Mouse (Mus musculus) liver, adult 2 months (tissue): ENCODE data around the gene Csf3r. TPM values are rescaled to one million over a fixed set of nuclear protein-coding genes. Genes with fewer than 3 reads are reported as not detected.

Experiments used
- DNase-seq: peaks from one replicate; pipeline ENCODE4 v3.0.0-alpha.2; 2011; ENCODE audit warnings: low read depth, low spot score; ENCODE audit errors: extremely low read depth
- H3K27ac ChIP-seq: fragments of 200-500 bp; replicated peaks from 2 replicates; pipeline ENCODE4 v1.5.1; 2012; ENCODE audit warnings: low read depth, mild to moderate bottlenecking, control low read depth, inconsistent platforms, low read length; ENCODE audit not compliant: insufficient read depth
- H3K27me3 ChIP-seq: fragments of 200-500 bp; 2 replicates; pipeline ENCODE4 v1.6.1; 2012; ENCODE audit warnings: mild to moderate bottlenecking, moderate library complexity, low read length, inconsistent platforms; ENCODE audit not compliant: control insufficient read depth, insufficient read depth
- H3K36me3 ChIP-seq: fragments of 200-500 bp; 2 replicates; pipeline ENCODE4 v1.6.1; 2012; ENCODE audit warnings: low read length, inconsistent platforms; ENCODE audit not compliant: control insufficient read depth, insufficient read depth
- H3K4me1 ChIP-seq: fragments of 200-500 bp; 2 replicates; pipeline ENCODE4 v1.6.1; 2011; ENCODE audit warnings: low read length; ENCODE audit not compliant: control insufficient read depth, insufficient read depth
- H3K4me3 ChIP-seq: fragments of 200-500 bp; 2 replicates; pipeline ENCODE4 v1.5.1; 2011; ENCODE audit warnings: low read depth, mild to moderate bottlenecking, control low read depth, low read length, moderate library complexity; ENCODE audit not compliant: insufficient read depth
- H3K79me2 ChIP-seq: fragments of 200-500 bp; 2 replicates; pipeline ENCODE4 v1.6.1; 2012; ENCODE audit warnings: inconsistent platforms, mild to moderate bottlenecking, low read length, moderate library complexity; ENCODE audit not compliant: control insufficient read depth, insufficient read depth
- H3K9ac ChIP-seq: fragments of 200-500 bp; 2 replicates; pipeline ENCODE4 v1.6.1; 2012; ENCODE audit warnings: low read depth, mild to moderate bottlenecking, control low read depth, inconsistent platforms, low read length
- CTCF ChIP-seq: fragments of 200-500 bp; IDR thresholded peaks from 2 replicates; pipeline ENCODE4 v1.5.1; 2011; ENCODE audit warnings: low read depth, low read length, control low read depth
- POLR2A ChIP-seq: fragments of 200-500 bp; IDR thresholded peaks from 2 replicates; pipeline ENCODE4 v1.6.1; 2011; ENCODE audit warnings: low read length, control low read depth; ENCODE audit not compliant: insufficient read depth; ENCODE audit errors: extremely low read depth
- WGBS: fragments of 180-500 bp; shearing (Covaris S2); methylation state at CpG from one replicate; pipeline ENCODE4 v1.1.7; 2018; 5-methylcytosine and 5-hydroxymethylcytosine counted together
- polyA plus RNA-seq: library from polyadenylated mRNA; depleted of rRNA; stranded (reverse); fragments of >200 nt; gene quantifications from 2 replicates; pipeline ENCODE4 v1.2.3, GENCODE M21; 2012
- total RNA-seq: library from RNA; depleted of rRNA; stranded (reverse); fragments of >200 nt; gene quantifications from 2 replicates; pipeline ENCODE4 v1.2.3, GENCODE M21; 2014

Csf3r gene
- total and polyA plus RNA-seq, 2 experiments: 0.37 to 2.9 TPM

- Histone ChIP-seq H3K27ac (no peak overlapping the region), H3K4me3 (no peak overlapping the region), H3K79me2 (no peaks in the 10 kb centered on the region), H3K36me3 (no peaks in the 10 kb centered on the region), H3K27me3 (no peaks in the 10 kb centered on the region), H3K9ac (no peak overlapping the region), H3K4me1 (no peaks in the 10 kb centered on the region)
- 37% methylated on average over 7 of the region's 7 CpGs for WGBS
- DNase-seq: peak; percentile 14
- no peak for TF ChIP-seq POLR2A
- peak; percentile 87 for TF ChIP-seq CTCF
Observed at GRCm38 (mm10) chr4:125990143-125990542, 34.2 kb upstream of the Csf3r start.

DNA sequence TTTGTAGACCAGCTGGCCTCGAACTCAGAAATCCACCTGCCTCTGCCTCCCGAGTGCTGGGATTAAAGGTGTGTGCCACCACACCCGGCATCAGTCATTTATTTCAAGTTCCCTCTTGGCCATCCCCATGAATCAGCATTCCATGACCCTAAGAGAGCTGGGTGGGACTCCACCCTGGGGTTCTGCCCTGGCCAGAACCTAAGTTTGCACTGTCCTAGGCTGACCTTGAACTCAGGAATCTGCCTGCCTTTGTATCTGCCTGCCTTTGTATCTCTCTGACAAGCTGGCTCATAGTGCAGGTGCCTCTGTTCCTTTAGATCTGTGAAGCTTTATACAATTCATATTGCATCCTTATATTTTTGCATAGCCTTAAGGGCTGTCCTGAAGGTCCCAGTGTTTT, 32.1 kb upstream of the Csf3r start:
- DNase-seq: no peak
- 62% methylated on average over 3 of the region's 3 CpGs for WGBS
- TF ChIP-seq POLR2A (no peak), CTCF (no peak)

DNA sequence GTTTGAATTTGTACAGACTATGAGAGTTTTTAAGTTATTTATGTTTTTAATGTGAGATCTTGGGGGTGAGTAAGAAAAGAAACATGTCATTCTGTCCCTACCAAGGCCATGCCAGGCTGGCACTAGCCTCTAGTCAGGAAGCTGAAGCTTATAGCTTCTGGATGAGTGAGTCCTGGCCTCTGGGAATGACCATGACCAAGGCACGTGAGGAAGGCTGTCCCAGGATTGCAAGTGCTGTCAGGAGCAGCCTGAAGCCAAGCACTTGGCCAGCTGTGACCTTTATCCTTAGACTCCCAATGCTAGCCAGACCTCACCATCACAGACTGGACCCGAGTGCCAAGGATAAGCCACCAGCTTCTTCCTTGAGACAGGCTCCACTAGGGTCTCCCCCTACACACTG, 31.4 kb upstream of the Csf3r start:
- DNase-seq: no peak
- H3K79me2 ChIP-seq: no peaks in the 10 kb centered on the region
- no peaks in the 10 kb centered on the region for H3K4me1 ChIP-seq
- WGBS: 41% methylated on average over 2 of the region's 2 CpGs
- TF ChIP-seq CTCF (no peak), POLR2A (no peak)
- H3K4me3 ChIP-seq: no peak overlapping the region
- no peaks in the 10 kb centered on the region for H3K27me3 ChIP-seq
- H3K9ac ChIP-seq: no peak overlapping the region
- no peaks in the 10 kb centered on the region for H3K36me3 ChIP-seq
- H3K27ac ChIP-seq: no peak overlapping the region

More for the DNA sequence above, 32.1 kb upstream of the Csf3r start:
- Histone ChIP-seq H3K4me1 (no peaks in the 10 kb centered on the region), H3K36me3 (no peaks in the 10 kb centered on the region), H3K27me3 (no peaks in the 10 kb centered on the region), H3K79me2 (no peaks in the 10 kb centered on the region), H3K27ac (no peak overlapping the region), H3K4me3 (no peak overlapping the region), H3K9ac (no peak overlapping the region)

DNA sequence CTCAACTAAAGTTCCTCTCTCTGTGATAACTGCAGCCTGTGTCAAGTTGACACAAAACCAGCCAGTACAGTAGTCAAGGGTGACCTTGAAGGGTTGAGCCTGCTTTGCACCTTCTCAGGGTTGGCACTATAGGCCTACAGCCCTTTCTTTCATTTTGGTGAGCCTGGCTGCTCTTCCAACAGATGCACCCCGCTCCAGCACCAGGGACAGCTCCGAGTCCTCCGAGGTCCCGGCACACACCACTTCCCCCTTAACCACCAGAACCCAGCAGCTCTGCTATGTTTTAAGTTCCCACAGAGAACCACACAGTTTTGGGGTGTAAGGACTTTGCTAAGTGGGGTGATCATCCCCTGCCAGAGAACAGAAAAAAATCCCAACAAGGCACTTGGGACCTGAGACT, 27.8 kb upstream of the Csf3r start:
- DNase-seq: no peak
- TF ChIP-seq POLR2A (no peak), CTCF (no peak)
- no peak overlapping the region for H3K27ac ChIP-seq

GRCm38 (mm10) chr4:125997826-125998225, 26.5 kb upstream of the Csf3r start:
- Histone ChIP-seq H3K4me1 (no peaks in the 10 kb centered on the region), H3K9ac (no peak overlapping the region), H3K4me3 (no peak overlapping the region), H3K79me2 (no peaks in the 10 kb centered on the region), H3K36me3 (no peaks in the 10 kb centered on the region), H3K27ac (no peak overlapping the region), H3K27me3 (no peaks in the 10 kb centered on the region)
- DNase-seq: no peak
- no peak for TF ChIP-seq CTCF
- TF ChIP-seq POLR2A: no peak
- 82% methylated on average over 2 of the region's 2 CpGs for WGBS

More for the DNA sequence above, 27.8 kb upstream of the Csf3r start:
- H3K4me1 ChIP-seq: no peaks in the 10 kb centered on the region
- H3K4me3 ChIP-seq: no peak overlapping the region
- no peak overlapping the region for H3K9ac ChIP-seq
- H3K36me3 ChIP-seq: no peaks in the 10 kb centered on the region
- 5% methylated on average over 4 of the region's 4 CpGs for WGBS
- no peaks in the 10 kb centered on the region for H3K79me2 ChIP-seq
- no peaks in the 10 kb centered on the region for H3K27me3 ChIP-seq

- 85% methylated on average over 12 of the region's 12 CpGs for WGBS
- no peaks in the 10 kb centered on the region for H3K79me2 ChIP-seq
- H3K27ac ChIP-seq: no peak overlapping the region
- H3K9ac ChIP-seq: no peak overlapping the region
- H3K36me3 ChIP-seq: no peaks in the 10 kb centered on the region
- H3K4me3 ChIP-seq: no peak overlapping the region
- H3K27me3 ChIP-seq: no peaks in the 10 kb centered on the region
- DNase-seq: no peak
- no peaks in the 10 kb centered on the region for H3K4me1 ChIP-seq
- TF ChIP-seq CTCF (no peak), POLR2A (no peak)
Observed at GRCm38 (mm10) chr4:126001311-126002199, 22.8 kb upstream of the Csf3r start.
